ENCODE assay signal across 14 mouse cellular contexts in the genomic region with DNA sequence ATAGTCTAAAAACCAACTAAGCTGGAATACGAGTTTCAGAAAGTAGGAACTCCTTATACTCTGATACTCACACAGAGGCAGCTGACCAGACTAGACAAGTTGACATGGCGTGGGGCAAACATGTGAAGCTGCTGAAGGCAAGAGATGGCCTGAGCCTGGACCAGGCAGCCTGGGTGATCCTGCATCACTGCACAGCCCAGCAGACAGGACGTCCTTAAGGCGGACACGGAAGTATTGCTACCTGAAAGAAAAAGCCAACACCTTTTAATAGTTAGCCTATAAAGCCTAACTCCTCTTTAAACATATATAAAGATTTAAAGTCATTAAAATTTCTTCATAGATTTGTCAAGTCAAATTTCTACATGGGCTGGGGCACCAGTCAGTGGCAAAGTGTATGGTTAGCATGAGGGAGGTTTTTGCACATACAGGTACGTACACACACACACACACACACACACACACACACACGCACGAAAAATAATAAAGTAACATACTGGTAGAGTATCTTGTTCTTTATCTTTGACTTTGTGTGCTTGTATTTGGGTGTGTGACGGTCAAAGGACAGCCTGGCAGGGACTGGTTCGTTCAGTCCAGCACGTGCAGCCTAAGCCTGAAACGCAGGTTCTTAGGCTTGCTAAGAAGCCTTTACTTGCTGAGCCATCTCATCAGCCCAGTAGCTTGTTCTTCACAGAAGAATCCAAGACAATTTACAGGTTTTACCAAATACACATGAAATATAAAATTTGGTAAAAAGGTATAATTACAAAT.
"Had no signal": no experiment of that assay in that cellular context is flagged by ENCODE, and none has a peak within 500 bp of the region (broad histone marks: within the 10 kb centered on the region; RNA-seq: fewer than 3 reads in every experiment).

No protein-coding gene starts in this region.

- H3K9ac ChIP-seq: liver, embryonic 15.5 days; neural tube, embryonic 12.5 days had no signal

- H3K4me2 ChIP-seq: liver, embryonic 11.5 days; liver, embryonic 15.5 days; neural tube, embryonic 12.5 days had no signal

- H3K27me3 ChIP-seq: liver, embryonic 15.5 days; neural tube, embryonic 12.5 days had no signal

- H3K27ac ChIP-seq: left cerebral cortex, adult 2 months; limb, embryonic 10.5 days; liver, embryonic 15.5 days; neural tube, embryonic 12.5 days had no signal

- H3K4me1 ChIP-seq: limb, embryonic 10.5 days; liver, embryonic 15.5 days; neural tube, embryonic 12.5 days had no signal

- ATAC-seq: lung, postnatal 0 days had no signal

- H3K4me3 ChIP-seq: left cerebral cortex, adult 2 months; limb, embryonic 10.5 days; liver, embryonic 15.5 days; neural tube, embryonic 12.5 days had no signal

- H3K9me3 ChIP-seq: limb, embryonic 10.5 days; liver, embryonic 15.5 days; neural tube, embryonic 12.5 days had no signal

- DNase-seq: kidney, adult 18-20 months; kidney, postnatal 10 days; lung, adult 2 months; lung, postnatal 36 days; midbrain, embryonic 14.5 days; right cerebral cortex, postnatal 4 days; thymus, adult 2 months; thymus, postnatal 36 days had no signal
